Mouse (Mus musculus) lung, postnatal 10 days (tissue): ENCODE measurements around the gene Zfp687.

Experiments used
- DNase-seq: peaks from one replicate; pipeline ENCODE4 v3.0.0; 2021

Gene Zfp687

GRCm38 (mm10) chr3:95015891-95016531, 763 bp upstream of the Zfp687 start:
- peak; percentile 93 for DNase-seq

- DNase-seq = peak; percentile 75
Observed at GRCm38 (mm10) chr3:95014428-95015151, 658 bp downstream of the Zfp687 start.

GRCm38 (mm10) chr3:95013699-95014427, 1.4 kb downstream of the Zfp687 start:
- DNase-seq = no peak

GRCm38 (mm10) chr3:95012982-95013381, 2.3 kb downstream of the Zfp687 start:
- DNase-seq = no peak

GRCm38 (mm10) chr3:95010396-95010795, 4.9 kb downstream of the Zfp687 start:
- no peak for DNase-seq

GRCm38 (mm10) chr3:95007706-95008105, 7.5 kb downstream of the Zfp687 start:
- no peak for DNase-seq

GRCm38 (mm10) chr3:95005651-95006050, 9.6 kb downstream of the Zfp687 start:
- DNase-seq = no peak

GRCm38 (mm10) chr3:95003273-95003672, 12.0 kb downstream of the Zfp687 start:
- no peak for DNase-seq

GRCm38 (mm10) chr3:95002569-95002968, 12.7 kb downstream of the Zfp687 start:
- DNase-seq = no peak

- DNase-seq = peak; percentile 91
Observed at GRCm38 (mm10) chr3:94996946-94997345, 18.3 kb downstream of the Zfp687 start.

GRCm38 (mm10) chr3:94989159-94989761, 26.0 kb downstream of the Zfp687 start:
- DNase-seq = peak; percentile 41

- peak; percentile 49 for DNase-seq
Observed at GRCm38 (mm10) chr3:94987578-94987977, 27.7 kb downstream of the Zfp687 start.

GRCm38 (mm10) chr3:94985513-94985912, 29.7 kb downstream of the Zfp687 start:
- no peak for DNase-seq

GRCm38 (mm10) chr3:94984312-94984711, 30.9 kb downstream of the Zfp687 start:
- DNase-seq = peak; percentile 25

- DNase-seq = peak; percentile 91
Observed at GRCm38 (mm10) chr3:94974528-94975422, 40.5 kb downstream of the Zfp687 start, which contains the start of gene Pi4kb. Gene Pi4kb (plus strand): TSS chr3:94974731.

- no peak for DNase-seq
Observed at GRCm38 (mm10) chr3:94974026-94974527, 41.2 kb downstream of the Zfp687 start.

GRCm38 (mm10) chr3:94973620-94974019, 41.6 kb downstream of the Zfp687 start:
- no peak for DNase-seq

GRCm38 (mm10) chr3:94972552-94972951, 42.7 kb downstream of the Zfp687 start:
- DNase-seq = no peak

- no peak for DNase-seq
Observed at GRCm38 (mm10) chr3:94965878-94966277, 49.4 kb downstream of the Zfp687 start.

- DNase-seq = no peak
Observed at GRCm38 (mm10) chr3:94964989-94965388, 50.3 kb downstream of the Zfp687 start.

GRCm38 (mm10) chr3:94960322-94960721, 54.9 kb downstream of the Zfp687 start:
- DNase-seq = no peak

- DNase-seq = no peak
Observed at GRCm38 (mm10) chr3:94959871-94960270, 55.4 kb downstream of the Zfp687 start.
